Mouse (Mus musculus) kidney, embryonic 15.5 days (tissue): ENCODE results near the gene Fam199x. TPM values are rescaled to one million over a fixed set of nuclear protein-coding genes. Genes with fewer than 3 reads are reported as not detected.
A peak's percentile ranks its signal among the peaks of the same experiment; 100 is the strongest.

Source experiments
- ATAC-seq: fragments of 200-750 bp; cut with Nextera tagmentation; replicated peaks from 2 replicates; pipeline ENCODE4 v1.8.0; 2017; ENCODE audit warnings: moderate TSS enrichment; ENCODE audit not compliant: low FRiP score
- H3K27ac ChIP-seq: fragments of 300-500 bp; sonication (generic); 2 replicates; pipeline ENCODE4 v1.5.1; 2015; ENCODE audit warnings: mild to moderate bottlenecking, inconsistent platforms
- H3K27me3 ChIP-seq: fragments of 300-500 bp; sonication (generic); 2 replicates; pipeline ENCODE4 v1.6.1; 2015; ENCODE audit warnings: inconsistent platforms
- H3K36me3 ChIP-seq: fragments of 300-500 bp; sonication (generic); 2 replicates; pipeline ENCODE4 v1.6.1; 2015; ENCODE audit warnings: inconsistent platforms
- H3K4me1 ChIP-seq: fragments of 300-500 bp; sonication (generic); 2 replicates; pipeline ENCODE4 v1.6.1; 2015; ENCODE audit warnings: inconsistent platforms
- H3K4me2 ChIP-seq: fragments of 300-500 bp; sonication (generic); 2 replicates; pipeline ENCODE4 v1.6.1; 2015; ENCODE audit warnings: moderate library complexity, mild to moderate bottlenecking, inconsistent platforms
- H3K4me3 ChIP-seq: fragments of 300-500 bp; sonication (generic); replicated peaks from 2 replicates; pipeline ENCODE4 v1.5.1; 2015; ENCODE audit warnings: mild to moderate bottlenecking, inconsistent platforms
- H3K9ac ChIP-seq: fragments of 300-500 bp; sonication (generic); 2 replicates; pipeline ENCODE4 v1.6.1; 2015; ENCODE audit warnings: mild to moderate bottlenecking, inconsistent platforms
- H3K9me3 ChIP-seq: fragments of 300-500 bp; sonication (generic); replicated peaks from 2 replicates; pipeline ENCODE4 v1.6.1; 2016; ENCODE audit warnings: inconsistent platforms
- WGBS: fragments of 180-500 bp; shearing (Covaris S2); methylation state at CpG from one replicate; pipeline ENCODE4 v1.1.7; 2015; ENCODE audit warnings: mixed read lengths; 5-methylcytosine and 5-hydroxymethylcytosine counted together
- polyA plus RNA-seq: library from polyadenylated mRNA; unstranded; fragments of >200 nt; fragmentation: Nextera tagmentation; extraction: Ambion mirVana; gene quantifications from 2 replicates; pipeline ENCODE4 v1.2.1, GENCODE M21; 2015

Gene Fam199x
- 12.0 and 12.6 TPM in 2 replicates for polyA plus RNA-seq

DNA sequence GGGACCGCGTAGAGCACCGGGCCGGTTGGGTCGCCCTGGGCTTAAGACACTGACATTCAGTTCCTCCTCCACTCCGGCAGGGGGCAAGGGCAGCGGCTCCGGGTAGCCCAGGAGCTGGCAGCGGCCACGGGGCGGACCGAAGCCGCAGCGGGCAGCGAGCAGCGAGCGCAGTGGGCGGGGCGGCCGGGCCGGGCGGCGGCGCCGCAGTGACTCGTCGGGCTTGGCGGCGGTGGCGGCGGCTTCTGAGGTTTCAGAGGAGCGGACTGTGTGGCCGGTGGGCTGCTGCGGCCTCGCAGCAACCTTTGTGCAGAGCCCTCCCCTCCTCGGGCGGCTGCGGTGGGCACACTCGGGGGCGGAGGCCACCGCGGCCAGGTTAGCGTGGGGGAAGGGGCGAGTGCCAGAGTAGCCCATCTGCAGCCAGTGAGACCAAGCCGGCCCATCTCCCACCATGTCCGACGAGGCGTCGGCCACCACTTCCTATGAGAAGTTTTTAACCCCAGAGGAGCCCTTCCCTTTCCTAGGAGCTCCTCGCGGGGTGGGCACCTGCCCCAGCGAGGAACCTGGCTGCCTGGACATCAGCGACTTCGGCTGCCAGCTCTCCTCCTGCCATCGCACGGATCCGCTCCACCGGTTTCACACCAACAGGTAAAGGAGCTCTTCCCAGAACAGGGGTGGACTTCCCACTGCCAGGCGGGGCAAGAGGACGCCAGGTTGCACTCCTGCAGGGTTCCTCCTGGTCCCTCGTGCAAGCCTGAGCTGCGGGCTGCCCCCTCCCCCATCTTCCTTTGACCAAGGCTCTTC lies at the start of gene Fam199x:
Gene Fam199x (plus strand): TSS at position 170 of the 801 bp plus-strand sequence.
- Histone ChIP-seq H3K4me2 (peak within 1 kb of the TSS; percentile 64), H3K27me3 (peaks cover 29% of the 10 kb centered on the region), H3K27ac (peak within 1 kb of the TSS; percentile 80), H3K4me1 (0 out of 2 replicates have a peak, but pooled peaks cover 3% of the 10 kb centered on the region), H3K9ac (peak within 1 kb of the TSS; percentile 48), H3K4me3 (peak within 1 kb of the TSS; percentile 67), H3K9me3 (no peaks in the 10 kb centered on the region), H3K36me3 (no peaks in the 10 kb centered on the region)
- WGBS, result 18% methylated on average over 56 of the region's 62 CpGs
- ATAC-seq, result peak; percentile 94

DNA sequence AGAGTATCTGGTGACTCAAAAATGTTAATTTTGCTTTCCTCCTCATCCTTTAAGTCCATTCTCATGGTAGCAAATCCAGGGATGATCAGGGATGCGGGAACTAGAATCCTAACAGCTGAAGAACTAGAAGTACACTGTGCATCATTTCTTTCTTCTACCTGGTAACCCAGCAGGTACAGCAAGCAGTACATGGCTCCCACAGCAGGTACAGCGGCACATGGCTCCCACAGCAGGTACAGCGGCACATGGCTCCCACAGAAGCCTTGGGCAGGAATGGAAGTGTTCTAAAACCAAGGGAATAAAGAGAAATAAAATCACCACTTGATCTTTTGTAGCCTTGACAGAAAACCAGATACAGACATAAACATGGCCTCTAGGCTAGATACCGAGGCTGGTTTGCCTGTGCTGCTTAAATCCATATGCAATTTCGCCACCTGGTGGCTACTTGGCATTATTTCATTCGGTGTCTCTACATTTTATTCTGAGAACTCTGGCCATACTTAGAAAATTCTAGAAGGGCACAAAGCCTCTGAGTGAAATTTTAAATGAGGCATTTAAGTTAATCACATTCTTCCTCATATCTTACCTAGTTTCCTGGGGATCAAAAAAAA lies 34.2 kb upstream of the Fam199x start:
- Histone ChIP-seq H3K4me2 (no peak overlapping the region), H3K4me1 (no peaks in the 10 kb centered on the region), H3K4me3 (no peak overlapping the region), H3K27ac (no peak overlapping the region), H3K9ac (no peak overlapping the region), H3K9me3 (no peaks in the 10 kb centered on the region), H3K36me3 (peaks cover 8% of the 10 kb centered on the region; the same call in 1 of the 2 replicates), H3K27me3 (no peaks in the 10 kb centered on the region)
- WGBS, result 50% methylated on average over 6 of the region's 6 CpGs
- 0 out of 2 replicates have a peak, but pooled peaks have one; percentile 49 for ATAC-seq

DNA sequence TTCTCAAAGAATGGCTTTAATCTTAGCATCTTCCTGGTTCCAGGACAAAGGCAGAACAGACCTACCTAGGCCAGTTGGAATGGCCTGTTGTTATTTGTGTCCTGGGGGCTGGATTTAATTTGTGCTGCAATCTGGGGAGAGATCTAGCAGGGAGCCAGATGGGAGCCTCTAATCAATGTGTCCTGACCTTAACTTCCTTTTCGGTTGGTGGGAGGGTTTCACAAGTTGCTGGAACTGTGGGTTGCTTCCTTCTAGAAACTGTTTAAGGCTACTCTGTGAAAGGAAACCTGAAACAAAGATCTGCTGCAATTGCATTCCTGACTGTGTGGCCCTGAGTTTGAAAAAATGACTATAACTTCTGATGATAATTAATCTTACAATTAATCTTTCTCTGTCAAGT lies 31.7 kb upstream of the Fam199x start:
- no peaks in the 10 kb centered on the region for H3K4me1 ChIP-seq
- no peaks in the 10 kb centered on the region for H3K27me3 ChIP-seq
- H3K4me3 ChIP-seq, result no peak overlapping the region
- no peak overlapping the region for H3K27ac ChIP-seq
- H3K9ac ChIP-seq, result no peak overlapping the region
- 81% methylated on average over 1 of the region's 1 CpGs for WGBS
- H3K36me3 ChIP-seq, result no peaks in the 10 kb centered on the region; the same call in 1 of the 2 replicates
- no peaks in the 10 kb centered on the region for H3K9me3 ChIP-seq
- no peak overlapping the region for H3K4me2 ChIP-seq
- no peak for ATAC-seq

DNA sequence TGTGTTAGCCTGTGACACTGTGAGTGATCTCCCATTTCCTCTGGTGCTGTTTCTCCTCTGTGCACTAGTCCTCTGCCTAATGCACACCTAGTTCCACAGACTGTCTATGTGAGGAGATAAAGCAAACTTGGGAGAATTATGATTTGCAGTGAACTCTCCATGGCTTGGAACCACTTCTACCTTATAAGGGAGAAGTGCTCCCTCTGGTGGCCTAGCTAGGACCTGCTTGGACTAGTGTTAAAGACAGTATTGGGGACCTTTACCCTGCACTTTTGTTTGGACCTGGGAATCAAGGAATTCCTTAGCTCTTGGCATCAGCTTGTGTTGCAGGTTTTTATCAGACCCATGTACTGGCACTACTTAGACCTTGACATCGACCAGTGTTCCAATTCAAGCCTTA lies 30.1 kb upstream of the Fam199x start:
- no peaks in the 10 kb centered on the region; the same call in 1 of the 2 replicates for H3K36me3 ChIP-seq
- H3K4me2 ChIP-seq, result no peak overlapping the region
- H3K9ac ChIP-seq, result no peak overlapping the region
- no peaks in the 10 kb centered on the region for H3K4me1 ChIP-seq
- no peaks in the 10 kb centered on the region for H3K9me3 ChIP-seq
- ATAC-seq, result 0 out of 2 replicates have a peak, but pooled peaks have one; percentile 9
- 25% methylated on average over 1 of the region's 1 CpGs for WGBS
- H3K27me3 ChIP-seq, result no peaks in the 10 kb centered on the region
- H3K27ac ChIP-seq, result no peak overlapping the region
- H3K4me3 ChIP-seq, result no peak overlapping the region

DNA sequence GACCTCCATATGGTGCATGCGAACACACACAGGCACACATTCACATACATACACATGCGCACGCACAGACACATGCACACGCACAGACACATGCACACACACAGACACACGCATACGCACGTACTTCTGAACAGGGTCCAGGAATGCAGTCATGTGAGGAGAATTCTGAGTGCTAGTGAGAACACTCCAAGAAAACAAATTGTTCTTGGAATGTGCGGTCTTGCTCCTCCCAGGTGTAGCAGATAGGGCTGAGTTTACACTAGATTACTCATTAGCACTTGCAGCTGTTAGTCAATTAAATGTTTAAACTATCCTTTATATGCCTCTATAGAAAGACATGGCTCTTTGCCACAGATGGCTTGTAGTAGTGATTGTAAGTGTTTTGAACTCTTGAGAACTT lies 18.5 kb upstream of the Fam199x start:
- H3K4me3 ChIP-seq, result no peak overlapping the region
- H3K4me1 ChIP-seq, result no peaks in the 10 kb centered on the region
- H3K9ac ChIP-seq, result no peak overlapping the region
- 0 out of 2 replicates have a peak, but pooled peaks cover 7% of the 10 kb centered on the region for H3K27me3 ChIP-seq
- 87% methylated on average over 8 of the region's 8 CpGs for WGBS
- no peaks in the 10 kb centered on the region for H3K9me3 ChIP-seq
- 0 out of 2 replicates have a peak, but pooled peaks cover 7% of the 10 kb centered on the region for H3K36me3 ChIP-seq
- H3K4me2 ChIP-seq, result no peak overlapping the region
- no peak overlapping the region for H3K27ac ChIP-seq
- ATAC-seq, result no peak

DNA sequence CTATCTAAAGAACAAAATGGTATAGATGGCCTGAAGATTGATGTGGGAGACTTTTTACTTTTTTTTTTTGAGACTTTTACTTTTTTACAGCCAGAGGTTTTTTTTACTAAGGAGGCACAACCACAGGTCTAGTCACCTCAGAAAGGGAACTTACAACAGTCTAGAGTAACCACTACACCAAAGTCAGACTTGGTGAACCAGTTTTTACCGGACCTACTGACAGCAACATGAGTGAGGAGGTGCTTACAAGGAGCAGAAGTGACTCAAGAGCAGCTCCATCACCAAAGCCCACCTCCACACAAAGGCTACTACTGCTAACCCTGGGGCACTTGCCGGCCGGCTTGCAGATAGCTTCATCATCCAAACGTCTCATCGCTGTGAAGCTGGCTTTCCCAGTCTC lies 17.7 kb upstream of the Fam199x start:
- no peak overlapping the region for H3K27ac ChIP-seq
- H3K27me3 ChIP-seq, result 0 out of 2 replicates have a peak, but pooled peaks cover 7% of the 10 kb centered on the region
- ATAC-seq, result no peak
- WGBS, result 87% methylated on average over 5 of the region's 5 CpGs
- no peak overlapping the region for H3K4me3 ChIP-seq
- H3K4me1 ChIP-seq, result no peaks in the 10 kb centered on the region
- no peaks in the 10 kb centered on the region for H3K9me3 ChIP-seq
- H3K9ac ChIP-seq, result no peak overlapping the region
- no peak overlapping the region for H3K4me2 ChIP-seq
- 0 out of 2 replicates have a peak, but pooled peaks cover 7% of the 10 kb centered on the region for H3K36me3 ChIP-seq

DNA sequence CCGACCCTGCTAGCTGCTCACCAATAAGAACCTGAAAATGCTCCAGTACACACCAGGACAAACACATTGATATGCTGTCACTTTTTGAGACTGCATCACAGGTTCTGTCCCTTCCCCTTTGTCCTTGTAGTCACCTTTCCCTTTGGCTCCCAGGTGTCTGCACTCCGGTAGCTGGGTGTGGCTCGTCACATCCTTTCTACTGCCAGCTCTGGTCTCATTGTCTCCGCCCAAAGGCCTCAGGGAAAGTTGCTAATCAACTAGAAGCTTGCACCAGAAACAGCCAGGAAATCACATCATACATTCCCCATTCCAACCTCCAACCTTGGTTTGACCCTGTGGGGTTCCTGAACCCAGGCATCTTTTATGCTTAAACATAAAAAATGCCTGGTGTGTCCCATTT lies 15.1 kb upstream of the Fam199x start:
- Histone ChIP-seq H3K27me3 (0 out of 2 replicates have a peak, but pooled peaks cover 3% of the 10 kb centered on the region), H3K9me3 (no peaks in the 10 kb centered on the region), H3K27ac (no peak overlapping the region), H3K4me2 (no peak overlapping the region), H3K9ac (no peak overlapping the region), H3K4me1 (no peaks in the 10 kb centered on the region), H3K36me3 (no peaks in the 10 kb centered on the region), H3K4me3 (no peak overlapping the region)
- ATAC-seq, result no peak
- WGBS, result 75% methylated on average over 4 of the region's 4 CpGs

DNA sequence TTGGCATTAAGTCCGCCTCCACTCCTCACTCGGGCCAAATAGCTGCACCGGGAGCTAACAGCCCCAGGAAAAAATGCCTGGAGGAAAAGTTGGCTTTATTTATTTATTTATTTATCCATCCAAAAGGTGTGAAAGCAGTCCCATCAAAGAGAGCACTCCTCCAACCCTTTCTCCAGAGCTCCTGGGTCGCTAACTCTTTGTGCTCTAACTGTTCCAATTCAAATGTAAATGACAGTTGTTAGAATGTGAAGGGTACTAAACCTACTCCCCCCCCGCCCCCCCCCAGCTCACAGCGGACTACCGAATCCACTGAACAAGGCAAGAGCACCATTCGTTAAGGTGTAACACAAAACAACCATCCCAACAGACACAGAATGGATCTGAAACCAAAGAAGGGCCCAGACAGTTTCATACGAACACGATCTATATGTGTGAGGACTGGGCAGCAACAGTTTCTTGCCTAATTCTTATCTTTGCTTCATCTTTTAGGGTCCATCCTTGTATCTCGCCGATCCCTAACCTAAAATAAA lies 11.9 kb upstream of the Fam199x start:
- ATAC-seq, result no peak; the same call in none of the 2 replicates
- WGBS, result 23% methylated on average over 12 of the region's 12 CpGs
- H3K27ac ChIP-seq, result peak overlapping the region; percentile 91; the same call in 1 of the 2 replicates

DNA sequence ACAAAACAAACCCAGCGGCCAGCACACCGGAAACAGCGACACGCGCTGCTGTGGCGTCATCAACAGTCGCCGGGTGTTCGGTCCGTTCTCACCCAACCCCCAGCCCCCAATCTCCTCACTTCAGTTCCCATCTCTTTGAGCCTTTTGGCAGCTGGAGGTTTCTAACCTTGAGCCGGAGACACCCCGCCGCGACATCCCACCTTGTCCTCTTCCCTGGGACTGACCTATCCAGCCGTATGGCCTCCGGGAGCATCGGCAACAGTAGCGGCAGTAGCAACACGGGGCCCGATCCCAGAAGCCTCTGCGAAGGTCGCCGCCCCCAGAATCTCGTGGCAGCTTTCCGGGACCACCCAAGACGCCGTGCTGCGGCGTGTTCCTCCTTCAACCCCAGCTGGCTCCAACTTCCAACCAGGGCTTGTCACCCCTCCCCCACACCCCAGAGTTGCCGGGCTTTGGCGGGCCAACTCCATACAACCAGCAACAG lies 11.4 kb upstream of the Fam199x start, which contains the start of gene Slc25a53:
Gene Slc25a53 (minus strand): TSS at position 303 of the 484 bp plus-strand sequence.
- ATAC-seq, result peak; percentile 97

More for the DNA sequence above, 11.9 kb upstream of the Fam199x start:
- Histone ChIP-seq H3K36me3 (no peaks in the 10 kb centered on the region), H3K4me2 (peak overlapping the region; percentile 65), H3K4me1 (no peaks in the 10 kb centered on the region), H3K27me3 (0 out of 2 replicates have a peak, but pooled peaks cover 8% of the 10 kb centered on the region), H3K9ac (peak overlapping the region; percentile 44), H3K9me3 (no peaks in the 10 kb centered on the region), H3K4me3 (peak overlapping the region; percentile 59)

DNA sequence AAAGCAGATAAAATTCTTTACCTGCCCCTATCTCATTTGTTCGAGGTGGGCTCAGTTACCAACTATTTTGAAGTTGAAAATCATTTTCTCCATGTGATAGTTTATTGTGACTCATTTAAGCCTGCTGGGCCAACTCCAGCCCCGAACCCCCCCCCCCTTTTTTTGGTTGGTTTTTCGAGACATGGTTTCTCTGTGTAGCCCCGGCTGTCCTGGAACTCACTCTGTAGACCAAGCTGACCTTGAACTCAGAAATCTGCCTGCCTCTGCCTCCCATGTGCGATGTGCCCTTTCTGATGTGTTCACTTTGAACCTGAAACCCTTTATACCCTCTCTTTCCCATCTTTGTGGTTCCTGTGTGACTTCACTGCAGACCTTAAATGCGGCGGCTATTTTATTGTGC lies 10.9 kb upstream of the Fam199x start:
- peak overlapping the region; percentile 65 for H3K4me2 ChIP-seq
- peak overlapping the region; percentile 59 for H3K4me3 ChIP-seq
- H3K27me3 ChIP-seq, result 0 out of 2 replicates have a peak, but pooled peaks cover 8% of the 10 kb centered on the region
- WGBS, result 40% methylated on average over 7 of the region's 7 CpGs
- H3K36me3 ChIP-seq, result no peaks in the 10 kb centered on the region
- no peaks in the 10 kb centered on the region for H3K9me3 ChIP-seq
- H3K4me1 ChIP-seq, result no peaks in the 10 kb centered on the region
- ATAC-seq, result peak; percentile 13; the same call in 1 of the 2 replicates
- no peak overlapping the region for H3K9ac ChIP-seq
- no peak overlapping the region for H3K27ac ChIP-seq

More for the DNA sequence above, 11.4 kb upstream of the Fam199x start, which contains the start of gene Slc25a53:
- Histone ChIP-seq H3K27ac (peak within 1 kb of the TSS; percentile 91), H3K4me3 (peak within 1 kb of the TSS; percentile 59), H3K9me3 (no peaks in the 10 kb centered on the region), H3K4me2 (peak within 1 kb of the TSS; percentile 65), H3K36me3 (no peaks in the 10 kb centered on the region), H3K27me3 (0 out of 2 replicates have a peak, but pooled peaks cover 8% of the 10 kb centered on the region), H3K4me1 (no peaks in the 10 kb centered on the region), H3K9ac (peak within 1 kb of the TSS; percentile 44)
- WGBS, result 26% methylated on average over 31 of the region's 31 CpGs

DNA sequence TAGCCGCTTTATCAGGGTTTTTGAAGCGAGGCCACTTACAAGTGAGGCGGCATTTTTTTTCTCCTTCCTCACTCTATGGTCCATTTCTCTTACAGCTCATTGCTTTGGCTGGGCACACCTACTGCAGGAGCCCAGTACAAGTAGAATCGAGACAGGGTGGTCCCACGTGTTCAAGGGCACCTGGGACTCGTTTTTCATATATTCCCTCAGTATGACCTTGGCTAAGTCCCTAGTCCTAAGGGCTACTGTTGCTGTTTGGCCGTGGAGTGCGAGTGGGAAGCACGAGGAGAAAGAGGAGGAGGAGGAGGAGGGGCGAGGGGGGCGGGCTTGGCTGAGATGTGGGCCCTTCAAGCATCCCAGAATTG lies 352 bp upstream of the Fam199x start:
- Histone ChIP-seq H3K4me2 (peak overlapping the region; percentile 64), H3K36me3 (no peaks in the 10 kb centered on the region), H3K4me1 (0 out of 2 replicates have a peak, but pooled peaks cover 3% of the 10 kb centered on the region), H3K9me3 (no peaks in the 10 kb centered on the region), H3K27ac (0 out of 2 replicates have a peak overlapping the region, but pooled peaks have one; percentile 80), H3K27me3 (peaks cover 29% of the 10 kb centered on the region), H3K9ac (peak overlapping the region; percentile 48; the same call in 1 of the 2 replicates), H3K4me3 (peak overlapping the region; percentile 67)
- ATAC-seq, result peak; percentile 55
- WGBS, result 22% methylated on average over 11 of the region's 11 CpGs
